Mouse (Mus musculus) G1E (cell line): ENCODE measurements around the gene Nppc. TPM values are rescaled to one million over a fixed set of nuclear protein-coding genes. Genes with fewer than 3 reads are reported as not detected.

Experiments used
- ATAC-seq: 2 replicates; pipeline ENCODE4 v1.8.0; 2016; ENCODE audit warnings: mild to moderate bottlenecking; ENCODE audit not compliant: insufficient number of reproducible peaks, poor library complexity, low FRiP score, severe bottlenecking; ENCODE audit errors: extremely low read depth
- DNase-seq: peaks from one replicate; pipeline ENCODE4 v3.0.0; 2012; ENCODE audit warnings: low spot score
- H3K27me3 ChIP-seq: 2 replicates; pipeline ENCODE4 v1.6.1; 2012; ENCODE audit warnings: mild to moderate bottlenecking, low read length, inconsistent platforms; ENCODE audit not compliant: insufficient read depth
- H3K36me3 ChIP-seq: replicated peaks from 2 replicates; pipeline ENCODE3; 2012; ENCODE audit warnings: mild to moderate bottlenecking, inconsistent platforms
- H3K4me1 ChIP-seq: 2 replicates; pipeline ENCODE4 v1.6.1; 2012; ENCODE audit warnings: low read depth, low read length, inconsistent platforms, mixed read lengths; ENCODE audit not compliant: insufficient read depth
- H3K4me3 ChIP-seq: 2 replicates; pipeline ENCODE4 v1.5.1; 2012; ENCODE audit warnings: low read depth, mild to moderate bottlenecking, inconsistent platforms, low read length, moderate library complexity, mixed read lengths
- H3K9me3 ChIP-seq: replicated peaks from 2 replicates; pipeline ENCODE4 v1.6.1; 2012; ENCODE audit warnings: inconsistent platforms
- CTCF ChIP-seq: IDR thresholded peaks from 2 replicates; pipeline ENCODE4 v1.5.1; 2012; ENCODE audit warnings: low read depth, low read length, inconsistent platforms, mixed read lengths
- GATA1 ChIP-seq: IDR thresholded peaks from 2 replicates; pipeline ENCODE4 v1.6.1; 2012; ENCODE audit warnings: borderline replicate concordance, low read length, inconsistent platforms, mixed read lengths
- GATA2 ChIP-seq: IDR thresholded peaks from 2 replicates; pipeline ENCODE4 v1.6.1; 2012; ENCODE audit warnings: low read depth, low read length, inconsistent platforms, borderline replicate concordance
- POLR2AphosphoS5 ChIP-seq: IDR thresholded peaks from 2 replicates; pipeline ENCODE4 v1.6.1; 2012; ENCODE audit warnings: low read depth, low read length, inconsistent platforms; ENCODE audit not compliant: insufficient replicate concordance
- TAL1 ChIP-seq: conservative IDR thresholded peaks from 2 replicates; pipeline ENCODE4 v1.6.1; 2012; ENCODE audit warnings: low read depth, low read length, inconsistent platforms, mixed read lengths
- polyA plus RNA-seq: library from polyadenylated mRNA; stranded (reverse); fragments of >175 nt; gene quantifications from 2 replicates; pipeline ENCODE4 v1.2.3, GENCODE M21; 2012
- total RNA-seq, 2 experiments: library from RNA; stranded (forward) in 1 of 2; stranded (reverse) in 1 of 2; fragments of 200-1000 nt in 1 of 2; fragments of >200 nt in 1 of 2; fragmentation: Nextera tagmentation in 1 of 2; gene quantifications; 2 replicates each; pipeline ENCODE4 v1.2.3; 2014 to 2017

Gene Nppc
- total and polyA plus RNA-seq, 3 experiments, result not detected

- no peak for DNase-seq
- no peak for ATAC-seq
- Histone ChIP-seq H3K4me1 (peaks cover 2% of the 10 kb centered on the region; the same call in 1 of the 2 replicates), H3K36me3 (no peaks in the 10 kb centered on the region), H3K27me3 (peaks cover 14% of the 10 kb centered on the region), H3K4me3 (no peak overlapping the region), H3K9me3 (no peaks in the 10 kb centered on the region)
- no peak for TF ChIP-seq GATA2
- TF ChIP-seq POLR2AphosphoS5, result no peak
- TF ChIP-seq CTCF, result no peak
- no peak for TF ChIP-seq GATA1
- no peak for TF ChIP-seq TAL1
These were observed 20.7 kb upstream of the Nppc start for GRCm38 (mm10) chr1:86691027-86691426.

- Histone ChIP-seq H3K4me3 (no peak overlapping the region), H3K9me3 (no peaks in the 10 kb centered on the region), H3K27me3 (peaks cover 35% of the 10 kb centered on the region), H3K36me3 (no peaks in the 10 kb centered on the region), H3K4me1 (no peaks in the 10 kb centered on the region)
- ATAC-seq, result no peak
- no peak for TF ChIP-seq POLR2AphosphoS5
- no peak for TF ChIP-seq GATA1
- TF ChIP-seq CTCF, result no peak
- no peak for TF ChIP-seq GATA2
- TF ChIP-seq TAL1, result no peak
- no peak for DNase-seq
These were observed 16.9 kb upstream of the Nppc start for GRCm38 (mm10) chr1:86687236-86687635.

- TF ChIP-seq TAL1 (no peak), POLR2AphosphoS5 (no peak), CTCF (no peak), GATA2 (no peak), GATA1 (no peak)
- H3K4me3 ChIP-seq, result no peak overlapping the region
- H3K9me3 ChIP-seq, result no peaks in the 10 kb centered on the region
- DNase-seq (no peak), ATAC-seq (no peak)
- no peaks in the 10 kb centered on the region for H3K4me1 ChIP-seq
- H3K27me3 ChIP-seq, result peaks cover 49% of the 10 kb centered on the region
- H3K36me3 ChIP-seq, result no peaks in the 10 kb centered on the region
These were observed 8.3 kb upstream of the Nppc start for GRCm38 (mm10) chr1:86678667-86679066.

- DNase-seq (no peak), ATAC-seq (no peak)
- TF ChIP-seq CTCF (no peak), TAL1 (no peak), GATA1 (no peak), POLR2AphosphoS5 (no peak), GATA2 (no peak)
- no peaks in the 10 kb centered on the region for H3K9me3 ChIP-seq
- H3K36me3 ChIP-seq, result no peaks in the 10 kb centered on the region
- H3K4me1 ChIP-seq, result no peaks in the 10 kb centered on the region
- H3K4me3 ChIP-seq, result no peak overlapping the region
- peaks cover 44% of the 10 kb centered on the region for H3K27me3 ChIP-seq
These were observed 7.3 kb upstream of the Nppc start for GRCm38 (mm10) chr1:86677624-86678023.

GRCm38 (mm10) chr1:86675126-86675525 is 4.8 kb upstream of the Nppc start:
- DNase-seq (no peak), ATAC-seq (no peak)
- Histone ChIP-seq H3K9me3 (no peaks in the 10 kb centered on the region), H3K36me3 (no peaks in the 10 kb centered on the region), H3K4me3 (no peak overlapping the region), H3K4me1 (no peaks in the 10 kb centered on the region), H3K27me3 (peaks cover 37% of the 10 kb centered on the region)
- TF ChIP-seq CTCF, result no peak
- TF ChIP-seq TAL1, result no peak
- no peak for TF ChIP-seq GATA1
- TF ChIP-seq POLR2AphosphoS5, result no peak
- no peak for TF ChIP-seq GATA2

- DNase-seq (no peak), ATAC-seq (no peak)
- TF ChIP-seq GATA1, result no peak
- TF ChIP-seq CTCF, result no peak
- no peak for TF ChIP-seq GATA2
- TF ChIP-seq POLR2AphosphoS5, result no peak
- no peak for TF ChIP-seq TAL1
- Histone ChIP-seq H3K27me3 (peaks cover 44% of the 10 kb centered on the region), H3K36me3 (no peaks in the 10 kb centered on the region), H3K9me3 (no peaks in the 10 kb centered on the region), H3K4me3 (no peak overlapping the region), H3K4me1 (no peaks in the 10 kb centered on the region)
These were observed 4.0 kb upstream of the Nppc start for GRCm38 (mm10) chr1:86674385-86674784.
